Mouse (Mus musculus) cortical plate, adult 2 months (tissue): ENCODE results near the gene En1.

Experiments used
- CTCF ChIP-seq: fragments of 200-500 bp; IDR thresholded peaks from 2 replicates; pipeline ENCODE4 v1.5.1; 2011; ENCODE audit warnings: mild to moderate bottlenecking, control low read depth, low read length; ENCODE audit not compliant: insufficient read depth; ENCODE audit errors: extremely low read depth
- POLR2A ChIP-seq: fragments of 200-500 bp; IDR thresholded peaks from 2 replicates; pipeline ENCODE4 v1.6.1; 2011; ENCODE audit warnings: mild to moderate bottlenecking, low read length, control low read depth; ENCODE audit not compliant: insufficient read depth; ENCODE audit errors: extremely low read depth

DNA sequence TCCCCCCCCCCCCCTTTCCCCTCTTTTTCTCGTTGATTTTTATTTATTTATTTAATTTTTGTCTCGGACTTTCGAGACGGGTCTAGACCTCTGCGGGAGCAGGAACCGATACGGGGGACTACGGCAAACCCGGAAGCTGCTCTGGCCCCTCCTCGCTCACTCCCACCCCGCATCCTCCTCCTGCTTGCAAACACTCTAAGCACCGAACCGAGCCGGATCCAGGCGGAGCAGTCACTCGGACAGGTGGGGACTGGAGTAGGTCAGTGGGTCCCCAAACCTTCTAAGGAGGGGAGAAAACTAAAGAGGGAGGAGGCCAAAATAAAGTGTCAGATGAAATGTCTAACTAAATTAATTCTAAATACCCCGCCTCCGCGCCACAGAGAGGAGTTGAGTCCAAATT lies 5.4 kb upstream of the En1 start:
- no peak for TF ChIP-seq POLR2A
- no peak for TF ChIP-seq CTCF
